Comparison of ENCODE assay signal across 35 mouse cellular contexts in the genomic region with DNA sequence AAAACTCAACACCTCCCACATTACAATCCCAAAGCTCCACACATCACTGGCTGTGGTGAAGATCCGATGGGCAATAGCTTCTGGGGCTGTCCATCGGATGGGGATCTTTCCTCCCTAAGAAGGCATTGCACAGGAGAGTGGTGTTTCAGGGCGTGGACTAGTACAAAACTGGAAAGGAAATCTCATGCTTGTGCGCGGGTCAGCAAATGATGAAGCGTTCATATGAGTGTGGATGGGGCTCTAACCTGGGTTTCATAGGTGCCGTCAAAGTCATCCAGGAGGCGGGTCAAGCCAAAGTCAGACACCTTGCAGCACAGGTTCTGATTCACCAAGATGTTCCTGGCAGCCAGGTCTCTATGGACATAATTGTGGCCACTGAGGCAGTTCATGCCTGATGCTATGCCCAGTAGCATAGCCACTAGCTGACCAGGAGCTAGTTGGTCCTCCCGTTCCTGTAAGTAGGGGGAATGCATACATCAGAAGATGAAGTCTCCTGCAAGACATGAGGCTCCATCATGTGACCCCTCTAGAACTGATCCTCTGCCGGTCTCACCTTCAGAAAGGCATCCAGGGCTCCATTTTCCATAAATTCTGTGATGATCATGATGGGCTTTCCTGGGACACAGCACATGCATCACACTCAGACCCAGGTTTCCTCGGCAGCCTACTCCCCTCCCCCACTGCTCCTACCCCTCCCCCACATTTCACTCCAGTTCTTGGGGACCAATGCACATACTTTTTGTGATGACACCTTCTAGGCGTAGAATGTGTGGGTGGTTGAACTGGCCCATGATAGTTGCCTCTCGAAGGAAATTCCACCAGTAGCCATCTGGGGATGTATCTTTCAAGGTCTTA. TPM values are rescaled to one million over a fixed set of nuclear protein-coding genes. Genes with fewer than 3 reads are reported as not detected.
A peak's percentile ranks its signal among the peaks of the same experiment; 100 is the strongest.
DNase-seq lines count a peak whose midpoint lies in the region; ATAC-seq and TF ChIP-seq lines count a peak whose summit lies in the region.
"Had no signal": no experiment of that assay in that cellular context is flagged by ENCODE, and none has a peak within 500 bp of the region (broad histone marks: within the 10 kb centered on the region; RNA-seq: fewer than 3 reads in every experiment).

No protein-coding gene starts in this region.

- no peak overlapping the region for H3K27ac ChIP-seq in heart, embryonic 11.5 days (ENCODE audit: low read depth, low read length)
- H3K27ac ChIP-seq in heart, postnatal 0 days (ENCODE audit: low read depth), result peak overlapping the region; percentile 39; the same call in 1 of the 2 replicates
- H3K27ac ChIP-seq in embryonic fibroblast, embryonic 13.5 days (ENCODE audit: insufficient read depth, low read length), result 0 out of 2 replicates have a peak overlapping the region, but pooled peaks have one; percentile 18
- H3K27ac ChIP-seq: forebrain, embryonic 12.5 days; hindbrain, embryonic 14.5 days; limb, embryonic 10.5 days; limb, embryonic 15.5 days; liver, embryonic 13.5 days; macrophage; midbrain, embryonic 10.5 days; midbrain, embryonic 15.5 days had no signal

- H3K27me3 ChIP-seq in heart, embryonic 11.5 days (ENCODE audit: control insufficient read depth, insufficient read depth, low read length), result no peaks in the 10 kb centered on the region
- H3K27me3 ChIP-seq in heart, postnatal 0 days (ENCODE audit: control insufficient read depth, insufficient read depth, low read length), result no peaks in the 10 kb centered on the region
- H3K27me3 ChIP-seq in megakaryocyte, embryonic 14.5 days (replicated peaks), result no peaks in the 10 kb centered on the region
- H3K27me3 ChIP-seq: forebrain, embryonic 12.5 days; limb, embryonic 15.5 days; liver, embryonic 13.5 days; midbrain, embryonic 15.5 days had no signal

- H3K36me3 ChIP-seq in heart, embryonic 11.5 days (ENCODE audit: control insufficient read depth, insufficient read depth, low read length), result peaks cover 32% of the 10 kb centered on the region
- peaks cover 53% of the 10 kb centered on the region for H3K36me3 ChIP-seq in heart, postnatal 0 days (replicated peaks; ENCODE audit: control insufficient read depth, insufficient read depth, low read length)
- H3K36me3 ChIP-seq in megakaryocyte, embryonic 14.5 days (replicated peaks; ENCODE audit: low read length), result peaks cover 93% of the 10 kb centered on the region

- no peak for TF ChIP-seq CTCF in heart, postnatal 0 days (IDR thresholded peaks at IDR 0.05; ENCODE audit: low read depth)
- no peak for TF ChIP-seq CTCF in embryonic fibroblast, embryonic 13.5 days (IDR thresholded peaks at IDR 0.05; ENCODE audit: borderline replicate concordance, insufficient read depth, low read length)

- TF ChIP-seq EP300 in heart, postnatal 0 days (IDR thresholded peaks at IDR 0.05; ENCODE audit: low read depth), result no peak

- ATAC-seq in heart, embryonic 11.5 days (replicated peaks; ENCODE audit: insufficient number of reproducible peaks, low FRiP score, low TSS enrichment), result no peak
- ATAC-seq in heart, postnatal 0 days (ENCODE audit: insufficient read depth, low read depth), result no peak
- no peak for ATAC-seq in megakaryocyte, adult 5-6 weeks (ENCODE audit: poor library complexity, severe bottlenecking)
- ATAC-seq: CD4-positive, CD25-positive, alpha-beta regulatory T cell, adult 4 months; forebrain, postnatal 0 days; intestine, postnatal 0 days; midbrain, embryonic 15.5 days had no signal

- TF ChIP-seq POLR2A in embryonic fibroblast, embryonic 13.5 days (IDR thresholded peaks at IDR 0.05; ENCODE audit: low read depth, low read length), result peak; percentile 37; the same call in 1 of the 2 replicates

- peak; percentile 90 for DNase-seq in heart, adult 11 months
- DNase-seq in heart, postnatal 0 days (ENCODE audit: low spot score), result no peak
- DNase-seq in heart, postnatal 10 days, result no peak
- DNase-seq in layer of hippocampus, adult 8-10 months (ENCODE audit: low spot score in 2 of 2), result no peak
- DNase-seq: adrenal gland, postnatal 25 days; cerebellum, adult 11-12 months; forebrain, postnatal 0 days; gastrocnemius, postnatal 14 days; kidney, adult 9 months; kidney, postnatal 10 days; layer of hippocampus, adult 9-11 months; liver, embryonic 13.5 days; lung, adult 2 months; thymus, postnatal 14 days had no signal

- no peak overlapping the region for H3K9ac ChIP-seq in heart, embryonic 11.5 days (ENCODE audit: low read depth, low read length)
- no peak overlapping the region for H3K9ac ChIP-seq in heart, postnatal 0 days (replicated peaks; ENCODE audit: low read depth, low read length)
- H3K9ac ChIP-seq: forebrain, embryonic 12.5 days; forebrain, postnatal 0 days; hindbrain, embryonic 14.5 days; limb, embryonic 15.5 days; liver, embryonic 13.5 days; midbrain, embryonic 15.5 days had no signal

- WGBS in heart, embryonic 11.5 days (ENCODE audit: insufficient replicate concordance), result 87% methylated on average over 13 of the region's 13 CpGs
- WGBS in heart, postnatal 0 days, result 80% methylated on average over 13 of the region's 13 CpGs

- intact Hi-C loops in heart, postnatal 10 days (cut with DNase I), result no loop called here

- no peaks in the 10 kb centered on the region for H3K9me3 ChIP-seq in heart, embryonic 11.5 days (replicated peaks; ENCODE audit: control insufficient read depth, low read length)
- H3K9me3 ChIP-seq in heart, postnatal 0 days (replicated peaks; ENCODE audit: control insufficient read depth, low read length), result no peaks in the 10 kb centered on the region
- H3K9me3 ChIP-seq in megakaryocyte, embryonic 14.5 days, result no peaks in the 10 kb centered on the region
- H3K9me3 ChIP-seq: forebrain, embryonic 12.5 days; limb, embryonic 10.5 days; limb, embryonic 15.5 days; liver, embryonic 13.5 days; midbrain, embryonic 10.5 days; midbrain, embryonic 15.5 days had no signal

- peaks cover 42% of the 10 kb centered on the region for H3K4me1 ChIP-seq in heart, embryonic 11.5 days (ENCODE audit: control insufficient read depth, insufficient read depth, low read length)
- H3K4me1 ChIP-seq in heart, postnatal 0 days (ENCODE audit: control insufficient read depth, insufficient read depth), result peaks cover 47% of the 10 kb centered on the region
- H3K4me1 ChIP-seq in megakaryocyte, embryonic 14.5 days, result peaks cover 94% of the 10 kb centered on the region
- H3K4me1 ChIP-seq in embryonic fibroblast, embryonic 13.5 days (ENCODE audit: control insufficient read depth, insufficient read depth, low read length), result peaks cover 9% of the 10 kb centered on the region; the same call in 1 of the 2 replicates
- H3K4me1 ChIP-seq: midbrain, embryonic 15.5 days had no signal

- no peak overlapping the region for H3K4me3 ChIP-seq in heart, embryonic 11.5 days (ENCODE audit: low read depth, low read length)
- H3K4me3 ChIP-seq in heart, postnatal 0 days (ENCODE audit: low read depth, low read length), result no peak overlapping the region
- peak overlapping the region; percentile 19 for H3K4me3 ChIP-seq in megakaryocyte, embryonic 14.5 days (replicated peaks)
- no peak overlapping the region for H3K4me3 ChIP-seq in embryonic fibroblast, embryonic 13.5 days (ENCODE audit: insufficient read depth, low read length)
- H3K4me3 ChIP-seq: forebrain, embryonic 12.5 days; limb, embryonic 10.5 days; limb, embryonic 15.5 days; liver, embryonic 13.5 days; midbrain, embryonic 10.5 days; midbrain, embryonic 15.5 days had no signal

- no peak overlapping the region for H3K4me2 ChIP-seq in heart, embryonic 11.5 days
- H3K4me2 ChIP-seq in heart, postnatal 0 days (ENCODE audit: low read depth, low read length), result no peak overlapping the region
- H3K4me2 ChIP-seq: forebrain, embryonic 12.5 days; hindbrain, embryonic 14.5 days; limb, embryonic 15.5 days; liver, embryonic 13.5 days; midbrain, embryonic 15.5 days had no signal

RNA-seq across cellular contexts. Expression of a gene that starts 11.8 kb away (rescaled TPM):
- polyA plus RNA-seq in heart, embryonic 11.5 days (2014; fragmentation: Nextera tagmentation; extraction: Ambion mirVana), result 1.7 and 2.3 TPM in 2 replicates
- 0.35 TPM in 1 of 2 replicates, not detected in the other for total RNA-seq in heart, postnatal 0 days (2014; rRNA removed; ENCODE audit: low replicate concordance)
- 0.33 and 0.48 TPM in 2 replicates for polyA plus RNA-seq in heart, postnatal 0 days (2015; fragmentation: Nextera tagmentation; extraction: Ambion mirVana)
- under 1 TPM; 0.60 to 0.72 TPM for total RNA-seq in heart, postnatal 10 days (2021)
- not detected in 2 replicates for polyA plus RNA-seq in megakaryocyte, embryonic 14.5 days (2012; ENCODE audit: insufficient read depth, low replicate concordance)
- not detected in 2 replicates for total RNA-seq in megakaryocyte, adult 5-6 weeks (2015)
- total RNA-seq in megakaryocyte, adult 5-6 weeks (2017), result not detected in 2 replicates
- 2.1 and 5.2 TPM in 2 replicates for polyA plus RNA-seq in embryonic fibroblast, embryonic 13.5 days (2011; ENCODE audit: insufficient read length, low read depth, missing spikeins)
- under 1 TPM; 0.14 to 0.36 (median 0.15) TPM for total RNA-seq in layer of hippocampus, adult 8-10 months (2022)
- polyA plus RNA-seq: macrophage had no signal

RNA-seq across cellular contexts. Expression of a gene that starts 11.8 kb away (rescaled TPM):
- 159 and 177 TPM in 2 replicates for polyA plus RNA-seq in heart, embryonic 11.5 days (2014; fragmentation: Nextera tagmentation; extraction: Ambion mirVana)
- 96.2 and 140 TPM in 2 replicates for total RNA-seq in heart, postnatal 0 days (2014; rRNA removed; ENCODE audit: low replicate concordance)
- 86.4 and 89.9 TPM in 2 replicates for polyA plus RNA-seq in heart, postnatal 0 days (2015; fragmentation: Nextera tagmentation; extraction: Ambion mirVana)
- total RNA-seq in heart, postnatal 10 days (2021), result 100 to 1,000 TPM; 104 to 121 TPM
- polyA plus RNA-seq in megakaryocyte, embryonic 14.5 days (2012; ENCODE audit: insufficient read depth, low replicate concordance), result 8,612 and 27,789 TPM in 2 replicates
- total RNA-seq in megakaryocyte, adult 5-6 weeks (2015), result 411 and 420 TPM in 2 replicates
- 117 and 131 TPM in 2 replicates for total RNA-seq in megakaryocyte, adult 5-6 weeks (2017)
- polyA plus RNA-seq in embryonic fibroblast, embryonic 13.5 days (2011; ENCODE audit: insufficient read length, low read depth, missing spikeins), result 250 and 305 TPM in 2 replicates
- 10 to 100 TPM; 36.5 to 52.5 (median 44.5) TPM for total RNA-seq in layer of hippocampus, adult 8-10 months (2022)

RNA-seq across cellular contexts. Expression of a gene that starts 36.8 kb away (rescaled TPM):
- polyA plus RNA-seq in heart, embryonic 11.5 days (2014; fragmentation: Nextera tagmentation; extraction: Ambion mirVana), result 0.23 and 0.25 TPM in 2 replicates
- 0.88 and 1.4 TPM in 2 replicates for total RNA-seq in heart, postnatal 0 days (2014; rRNA removed; ENCODE audit: low replicate concordance)
- 0.08 TPM in 2 replicates for polyA plus RNA-seq in heart, postnatal 0 days (2015; fragmentation: Nextera tagmentation; extraction: Ambion mirVana)
- 1 to 10 TPM; 1.2 to 1.6 TPM for total RNA-seq in heart, postnatal 10 days (2021)
- polyA plus RNA-seq in megakaryocyte, embryonic 14.5 days (2012; ENCODE audit: insufficient read depth, low replicate concordance), result 0.41 TPM in 1 of 2 replicates, not detected in the other
- total RNA-seq in megakaryocyte, adult 5-6 weeks (2015), result not detected in 2 replicates
- total RNA-seq in megakaryocyte, adult 5-6 weeks (2017), result not detected in 2 replicates
- 5.7 and 6.7 TPM in 2 replicates for polyA plus RNA-seq in embryonic fibroblast, embryonic 13.5 days (2011; ENCODE audit: insufficient read length, low read depth, missing spikeins)
- 10 to 100 TPM; 72.3 to 80.0 (median 75.9) TPM for total RNA-seq in layer of hippocampus, adult 8-10 months (2022)
- total RNA-seq: adrenal gland, postnatal 25 days; granulocyte monocyte progenitor cell, adult 5-6 weeks; hematopoietic stem cell, adult 5-6 weeks; neutrophil, adult 5-6 weeks had no signal
- polyA plus RNA-seq: CD4-positive, CD25-positive, alpha-beta regulatory T cell, adult 4 months; macrophage had no signal

RNA-seq across cellular contexts. Expression of a gene that starts 38.8 kb away (rescaled TPM):
- not detected in 2 replicates for polyA plus RNA-seq in heart, embryonic 11.5 days (2014; fragmentation: Nextera tagmentation; extraction: Ambion mirVana)
- total RNA-seq in heart, postnatal 0 days (2014; rRNA removed; ENCODE audit: low replicate concordance), result not detected in 2 replicates
- not detected in 2 replicates for polyA plus RNA-seq in heart, postnatal 0 days (2015; fragmentation: Nextera tagmentation; extraction: Ambion mirVana)
- total RNA-seq in heart, postnatal 10 days (2021), result not detected
- not detected in 2 replicates for polyA plus RNA-seq in megakaryocyte, embryonic 14.5 days (2012; ENCODE audit: insufficient read depth, low replicate concordance)
- 0.39 and 1.6 TPM in 2 replicates for total RNA-seq in megakaryocyte, adult 5-6 weeks (2015)
- total RNA-seq in megakaryocyte, adult 5-6 weeks (2017), result 1.5 TPM in 1 of 2 replicates, not detected in the other
- not detected in 2 replicates for polyA plus RNA-seq in embryonic fibroblast, embryonic 13.5 days (2011; ENCODE audit: insufficient read length, low read depth, missing spikeins)
- not detected for total RNA-seq in layer of hippocampus, adult 8-10 months (2022)
- total RNA-seq: forebrain, postnatal 0 days; hematopoietic stem cell, adult 5-6 weeks; left cerebral cortex, postnatal 10 days had no signal
- polyA plus RNA-seq: CD4-positive, CD25-positive, alpha-beta regulatory T cell, adult 4 months; embryonic facial prominence, embryonic 14.5 days; forebrain, embryonic 12.5 days; forebrain, postnatal 0 days; hindbrain, embryonic 14.5 days; intestine, postnatal 0 days; limb, embryonic 10.5 days; limb, embryonic 15.5 days; liver, embryonic 13.5 days; macrophage; midbrain, embryonic 10.5 days; midbrain, embryonic 15.5 days; neural tube, embryonic 11.5 days; stomach, embryonic 14.5 days had no signal

RNA-seq across cellular contexts. Expression of a gene that starts 44.0 kb away (rescaled TPM):
- polyA plus RNA-seq in heart, embryonic 11.5 days (2014; fragmentation: Nextera tagmentation; extraction: Ambion mirVana), result not detected in 2 replicates
- not detected in 2 replicates for total RNA-seq in heart, postnatal 0 days (2014; rRNA removed; ENCODE audit: low replicate concordance)
- not detected in 2 replicates for polyA plus RNA-seq in heart, postnatal 0 days (2015; fragmentation: Nextera tagmentation; extraction: Ambion mirVana)
- total RNA-seq in heart, postnatal 10 days (2021), result under 1 TPM; 0.25 to 0.31 TPM
- polyA plus RNA-seq in megakaryocyte, embryonic 14.5 days (2012; ENCODE audit: insufficient read depth, low replicate concordance), result not detected in 2 replicates
- 0.25 and 0.59 TPM in 2 replicates for total RNA-seq in megakaryocyte, adult 5-6 weeks (2015)
- total RNA-seq in megakaryocyte, adult 5-6 weeks (2017), result not detected in 2 replicates
- not detected in 2 replicates for polyA plus RNA-seq in embryonic fibroblast, embryonic 13.5 days (2011; ENCODE audit: insufficient read length, low read depth, missing spikeins)
- under 1 TPM in 1 of 4 experiments, not detected in 3; 0.29 TPM for total RNA-seq in layer of hippocampus, adult 8-10 months (2022)
- total RNA-seq: forebrain, postnatal 0 days; gastrocnemius, postnatal 14 days; granulocyte monocyte progenitor cell, adult 5-6 weeks; hematopoietic stem cell, adult 5-6 weeks; left cerebral cortex, postnatal 10 days had no signal
- polyA plus RNA-seq: CD4-positive, CD25-positive, alpha-beta regulatory T cell, adult 4 months; embryonic facial prominence, embryonic 14.5 days; forebrain, embryonic 12.5 days; forebrain, postnatal 0 days; hindbrain, embryonic 14.5 days; intestine, postnatal 0 days; large intestine, adult 2 months; limb, embryonic 10.5 days; limb, embryonic 15.5 days; liver, embryonic 13.5 days; macrophage; midbrain, embryonic 10.5 days; midbrain, embryonic 15.5 days; neural tube, embryonic 11.5 days; stomach, embryonic 14.5 days had no signal

Comparison
In these comparisons a context has a peak if more than half of its experiments do, and no peak if none do; other contexts are left out.
1. RNA of a gene that starts 36.8 kb away (total RNA-seq): 72.3 to 80.0 TPM in layer of hippocampus, adult 8-10 months; 1.2 to 1.6 TPM in heart, postnatal 10 days, 0.88 to 1.4 TPM in heart, postnatal 0 days and not detected in megakaryocyte, adult 5-6 weeks; every median in the first group is over 10 times any median in the second.